Comparison of ENCODE assay signal across 25 mouse cellular contexts in genomic region chr4:40888839-40889238, GRCm38 (mm10). TPM values are rescaled to one million over a fixed set of nuclear protein-coding genes. Genes with fewer than 3 reads are reported as not detected.
DNase-seq lines count a peak whose midpoint lies in the region; ATAC-seq and TF ChIP-seq lines count a peak whose summit lies in the region.
"Had no signal": no experiment of that assay in that cellular context is flagged by ENCODE, and none has a peak within 500 bp of the region (broad histone marks: within the 10 kb centered on the region; RNA-seq: fewer than 3 reads in every experiment).

No protein-coding gene starts in this region.

- 72% methylated on average over 11 of the region's 11 CpGs for WGBS in liver, postnatal 0 days (ENCODE audit: insufficient replicate concordance)
- WGBS in liver, embryonic 11.5 days = 69% methylated on average over 11 of the region's 11 CpGs
- WGBS in small intestine, adult 2 months = 34% methylated on average over 11 of the region's 11 CpGs
- WGBS in stomach, postnatal 0 days = 66% methylated on average over 11 of the region's 11 CpGs

- ATAC-seq in liver, postnatal 0 days = peak; percentile 70
- no peak for ATAC-seq in liver, embryonic 11.5 days (replicated peaks; ENCODE audit: low FRiP score)
- peak; percentile 55; the same call in 1 of the 2 replicates for ATAC-seq in stomach, postnatal 0 days (ENCODE audit: low FRiP score, low TSS enrichment)
- ATAC-seq: CD4-positive, CD25-positive, alpha-beta regulatory T cell, adult 4 months; forebrain, embryonic 16.5 days had no signal

- no peaks in the 10 kb centered on the region for H3K36me3 ChIP-seq in liver, postnatal 0 days (replicated peaks; ENCODE audit: insufficient read depth, low read length)
- no peaks in the 10 kb centered on the region for H3K36me3 ChIP-seq in liver, embryonic 11.5 days (ENCODE audit: control insufficient read depth, insufficient read depth, low read length)
- no peaks in the 10 kb centered on the region for H3K36me3 ChIP-seq in small intestine, adult 2 months (ENCODE audit: control insufficient read depth, insufficient read depth, low read length)
- no peaks in the 10 kb centered on the region for H3K36me3 ChIP-seq in stomach, postnatal 0 days (ENCODE audit: control insufficient read depth, insufficient read depth, low read length)
- H3K36me3 ChIP-seq: embryonic facial prominence, embryonic 10.5 days; embryonic facial prominence, embryonic 13.5 days; forebrain, embryonic 12.5 days; hindbrain, embryonic 12.5 days; hindbrain, embryonic 15.5 days had no signal

- DNase-seq in layer of hippocampus, adult 2 months (ENCODE audit: low spot score in 2 of 2) = no peak
- no peak for DNase-seq in layer of hippocampus, adult 11-12 months (ENCODE audit: low spot score)
- no peak for DNase-seq in liver, postnatal 0 days
- DNase-seq in liver, embryonic 11.5 days (ENCODE audit: low spot score) = no peak
- DNase-seq in stomach, postnatal 0 days (ENCODE audit: low spot score) = no peak
- DNase-seq: cerebellum, adult 11 months; cerebellum, adult 2 months; cerebellum, postnatal 10 days; cerebellum, postnatal 36 days; embryo, embryonic 11 days had no signal

- H3K27ac ChIP-seq in layer of hippocampus, adult 2 months = peak overlapping the region; percentile 64; the same call in 1 of the 2 replicates
- H3K27ac ChIP-seq in liver, postnatal 0 days (ENCODE audit: low read depth) = peak overlapping the region; percentile 45; the same call in 1 of the 2 replicates
- no peak overlapping the region for H3K27ac ChIP-seq in liver, embryonic 11.5 days (ENCODE audit: low read depth, low read length)
- peak overlapping the region; percentile 32; the same call in 1 of the 2 replicates for H3K27ac ChIP-seq in small intestine, adult 2 months (ENCODE audit: insufficient read depth, low read depth, low read length)
- 0 out of 2 replicates have a peak overlapping the region, but pooled peaks have one; percentile 35 for H3K27ac ChIP-seq in stomach, postnatal 0 days (replicated peaks)
- H3K27ac ChIP-seq: embryonic facial prominence, embryonic 10.5 days; embryonic facial prominence, embryonic 13.5 days; forebrain, embryonic 12.5 days; hindbrain, embryonic 12.5 days; hindbrain, embryonic 15.5 days had no signal

- no peaks in the 10 kb centered on the region for H3K27me3 ChIP-seq in liver, postnatal 0 days (ENCODE audit: insufficient read depth, low read length)
- H3K27me3 ChIP-seq in liver, embryonic 11.5 days (replicated peaks; ENCODE audit: control insufficient read depth, insufficient read depth, low read length) = no peaks in the 10 kb centered on the region
- H3K27me3 ChIP-seq in small intestine, adult 2 months (ENCODE audit: control insufficient read depth, insufficient read depth, low read length) = no peaks in the 10 kb centered on the region
- no peaks in the 10 kb centered on the region for H3K27me3 ChIP-seq in stomach, postnatal 0 days (ENCODE audit: control insufficient read depth, insufficient read depth, low read length)
- H3K27me3 ChIP-seq: embryonic facial prominence, embryonic 13.5 days; forebrain, embryonic 12.5 days; hindbrain, embryonic 12.5 days; hindbrain, embryonic 15.5 days had no signal

- H3K9me3 ChIP-seq in liver, postnatal 0 days (ENCODE audit: low read length) = no peaks in the 10 kb centered on the region
- H3K9me3 ChIP-seq in liver, embryonic 11.5 days (ENCODE audit: control insufficient read depth, low read length) = no peaks in the 10 kb centered on the region
- H3K9me3 ChIP-seq in stomach, postnatal 0 days (ENCODE audit: control insufficient read depth, low read length) = no peaks in the 10 kb centered on the region
- H3K9me3 ChIP-seq: embryonic facial prominence, embryonic 10.5 days; embryonic facial prominence, embryonic 13.5 days; forebrain, embryonic 12.5 days; hindbrain, embryonic 12.5 days; hindbrain, embryonic 15.5 days had no signal

- TF ChIP-seq CTCF in layer of hippocampus, adult 2 months (conservative IDR thresholded peaks at IDR 0.05) = no peak
- no peak for TF ChIP-seq CTCF in liver, postnatal 0 days (IDR thresholded peaks at IDR 0.05; ENCODE audit: low read depth)
- no peak for TF ChIP-seq CTCF in small intestine, adult 2 months (IDR thresholded peaks at IDR 0.05; ENCODE audit: extremely low read depth, insufficient read length, insufficient replicate concordance, low read depth, low read length)
- no peak for TF ChIP-seq CTCF in stomach, postnatal 0 days (IDR thresholded peaks at IDR 0.05; ENCODE audit: low read depth)

- TF ChIP-seq POLR2A in small intestine, adult 2 months (IDR thresholded peaks at IDR 0.05; ENCODE audit: low read depth, low read length) = no peak

- H3K4me3 ChIP-seq in layer of hippocampus, adult 2 months = no peak overlapping the region
- no peak overlapping the region for H3K4me3 ChIP-seq in liver, postnatal 0 days (ENCODE audit: low read depth, low read length)
- no peak overlapping the region for H3K4me3 ChIP-seq in liver, embryonic 11.5 days (ENCODE audit: low read depth, low read length)
- H3K4me3 ChIP-seq in small intestine, adult 2 months (ENCODE audit: low read depth, low read length) = no peak overlapping the region
- no peak overlapping the region for H3K4me3 ChIP-seq in stomach, postnatal 0 days (ENCODE audit: low read depth, low read length)
- H3K4me3 ChIP-seq: embryonic facial prominence, embryonic 10.5 days; embryonic facial prominence, embryonic 13.5 days; erythroblast, embryonic 14.5 days; forebrain, embryonic 12.5 days; hindbrain, embryonic 12.5 days; hindbrain, embryonic 15.5 days had no signal

- no peak overlapping the region for H3K4me2 ChIP-seq in liver, postnatal 0 days (ENCODE audit: low read depth, low read length)
- H3K4me2 ChIP-seq in liver, embryonic 11.5 days = no peak overlapping the region
- H3K4me2 ChIP-seq in stomach, postnatal 0 days (replicated peaks; ENCODE audit: low read depth) = no peak overlapping the region
- H3K4me2 ChIP-seq: embryonic facial prominence, embryonic 13.5 days; forebrain, embryonic 12.5 days; heart, embryonic 11.5 days; hindbrain, embryonic 12.5 days; hindbrain, embryonic 15.5 days had no signal

- H3K9ac ChIP-seq in liver, postnatal 0 days (replicated peaks) = no peak overlapping the region
- H3K9ac ChIP-seq in liver, embryonic 11.5 days (ENCODE audit: low read depth, low read length) = no peak overlapping the region
- no peak overlapping the region for H3K9ac ChIP-seq in stomach, postnatal 0 days (ENCODE audit: low read length)
- H3K9ac ChIP-seq: embryonic facial prominence, embryonic 13.5 days; forebrain, embryonic 12.5 days; hindbrain, embryonic 12.5 days; hindbrain, embryonic 15.5 days had no signal

- no peak for TF ChIP-seq EP300 in liver, postnatal 0 days (IDR thresholded peaks at IDR 0.05; ENCODE audit: low read depth)
- no peak for TF ChIP-seq EP300 in stomach, postnatal 0 days (optimal IDR thresholded peaks at IDR 0.05)

- no peaks in the 10 kb centered on the region for H3K4me1 ChIP-seq in liver, postnatal 0 days (ENCODE audit: insufficient read depth)
- H3K4me1 ChIP-seq in liver, embryonic 11.5 days (replicated peaks; ENCODE audit: control insufficient read depth, insufficient read depth, low read length) = no peaks in the 10 kb centered on the region
- H3K4me1 ChIP-seq in small intestine, adult 2 months (ENCODE audit: control insufficient read depth, insufficient read depth, insufficient read length, low read length) = peaks cover 17% of the 10 kb centered on the region
- peaks cover 6% of the 10 kb centered on the region; the same call in 1 of the 2 replicates for H3K4me1 ChIP-seq in stomach, postnatal 0 days (replicated peaks; ENCODE audit: control insufficient read depth, insufficient read depth)
- H3K4me1 ChIP-seq: embryonic facial prominence, embryonic 13.5 days; forebrain, embryonic 12.5 days; hindbrain, embryonic 12.5 days; hindbrain, embryonic 15.5 days had no signal

RNA-seq across cellular contexts. Expression of gene Spink4, which starts 31.0 kb away (rescaled TPM):
- total RNA-seq in layer of hippocampus, adult 2 months (2021) = not detected
- 0.65 and 1.2 TPM in 2 replicates for polyA plus RNA-seq in liver, postnatal 0 days (2015; fragmentation: Nextera tagmentation; extraction: Ambion mirVana)
- not detected in 2 replicates for polyA plus RNA-seq in liver, embryonic 11.5 days (2014; fragmentation: Nextera tagmentation; extraction: Ambion mirVana)
- 3,894 and 7,223 TPM in 2 replicates for polyA plus RNA-seq in small intestine, adult 2 months (2012; rRNA removed)
- 75.5 and 86.9 TPM in 2 replicates for polyA plus RNA-seq in stomach, postnatal 0 days (2015; fragmentation: Nextera tagmentation; extraction: Ambion mirVana)
- total RNA-seq: gastrocnemius, adult 8-10 months; gastrocnemius, postnatal 25 days; heart, adult 18-20 months; hematopoietic stem cell, adult 5-6 weeks had no signal
- polyA plus RNA-seq: C2C12; CD4-positive, CD25-positive, alpha-beta regulatory T cell, adult 4 months; embryonic facial prominence, embryonic 10.5 days; embryonic facial prominence, embryonic 13.5 days; erythroblast, embryonic 14.5 days; forebrain, embryonic 12.5 days; forebrain, embryonic 16.5 days; hindbrain, embryonic 12.5 days; hindbrain, embryonic 15.5 days had no signal

RNA-seq across cellular contexts. Expression of gene B4galt1, which starts 35.0 kb away (rescaled TPM):
- 10 to 100 TPM in 1 of 2 experiments, 1 to 10 TPM in 1; 8.5 to 10.8 TPM for total RNA-seq in layer of hippocampus, adult 2 months (2021)
- polyA plus RNA-seq in liver, postnatal 0 days (2015; fragmentation: Nextera tagmentation; extraction: Ambion mirVana) = 26.4 and 30.2 TPM in 2 replicates
- 49.0 and 50.4 TPM in 2 replicates for polyA plus RNA-seq in liver, embryonic 11.5 days (2014; fragmentation: Nextera tagmentation; extraction: Ambion mirVana)
- polyA plus RNA-seq in small intestine, adult 2 months (2012; rRNA removed) = 71.3 and 79.4 TPM in 2 replicates
- polyA plus RNA-seq in stomach, postnatal 0 days (2015; fragmentation: Nextera tagmentation; extraction: Ambion mirVana) = 34.3 and 35.0 TPM in 2 replicates

RNA-seq across cellular contexts. Expression of gene Bag1, which starts 59.3 kb away (rescaled TPM):
- 100 to 1,000 TPM; 149 to 151 TPM for total RNA-seq in layer of hippocampus, adult 2 months (2021)
- polyA plus RNA-seq in liver, postnatal 0 days (2015; fragmentation: Nextera tagmentation; extraction: Ambion mirVana) = 128 and 136 TPM in 2 replicates
- polyA plus RNA-seq in liver, embryonic 11.5 days (2014; fragmentation: Nextera tagmentation; extraction: Ambion mirVana) = 219 and 225 TPM in 2 replicates
- polyA plus RNA-seq in small intestine, adult 2 months (2012; rRNA removed) = 163 and 200 TPM in 2 replicates
- 259 and 270 TPM in 2 replicates for polyA plus RNA-seq in stomach, postnatal 0 days (2015; fragmentation: Nextera tagmentation; extraction: Ambion mirVana)

RNA-seq across cellular contexts. Expression of gene Chmp5, which starts 59.4 kb away (rescaled TPM):
- 10 to 100 TPM; 81.5 to 84.7 TPM for total RNA-seq in layer of hippocampus, adult 2 months (2021)
- 46.6 and 49.3 TPM in 2 replicates for polyA plus RNA-seq in liver, postnatal 0 days (2015; fragmentation: Nextera tagmentation; extraction: Ambion mirVana)
- polyA plus RNA-seq in liver, embryonic 11.5 days (2014; fragmentation: Nextera tagmentation; extraction: Ambion mirVana) = 70.7 and 74.6 TPM in 2 replicates
- 2.4 and 5.5 TPM in 2 replicates for polyA plus RNA-seq in small intestine, adult 2 months (2012; rRNA removed)
- polyA plus RNA-seq in stomach, postnatal 0 days (2015; fragmentation: Nextera tagmentation; extraction: Ambion mirVana) = 121 and 125 TPM in 2 replicates

Comparison
In these comparisons a context has a peak if more than half of its experiments do, and no peak if none do; other contexts are left out.
1. RNA of gene Spink4, which starts 31.0 kb away (polyA plus RNA-seq): 3,894 to 7,223 TPM in small intestine, adult 2 months; 75.5 to 86.9 TPM in stomach, postnatal 0 days, 0.65 to 1.2 TPM in liver, postnatal 0 days and not detected in liver, embryonic 11.5 days; every median in the first group is over 10 times any median in the second.